Mouse (Mus musculus): Measurements from ENCODE around the gene Cryga.

Gene Cryga

DNA sequence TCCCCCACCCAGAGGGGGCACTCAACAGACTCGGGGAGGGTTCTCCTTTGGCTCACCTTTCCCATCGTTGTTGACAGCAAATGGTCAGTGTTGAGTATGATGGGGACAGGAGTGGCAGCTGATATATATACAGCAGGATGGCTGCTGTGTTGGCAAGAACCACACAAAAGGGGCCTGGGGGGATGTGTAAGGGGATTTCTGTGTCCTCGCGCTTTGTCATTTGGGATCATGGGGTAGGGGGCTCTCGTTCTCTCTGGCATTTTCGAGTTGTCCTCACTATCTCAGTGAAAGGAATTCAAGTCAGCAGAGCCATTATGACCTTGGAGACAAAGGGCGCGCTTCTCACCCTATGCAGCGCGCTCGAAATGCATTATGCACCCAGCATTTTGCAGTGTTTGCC, at the start of gene Cryga:
Gene Cryga (minus strand): TSS at position 101 of the 400 bp plus-strand sequence.
- no peak for DNase-seq

DNA sequence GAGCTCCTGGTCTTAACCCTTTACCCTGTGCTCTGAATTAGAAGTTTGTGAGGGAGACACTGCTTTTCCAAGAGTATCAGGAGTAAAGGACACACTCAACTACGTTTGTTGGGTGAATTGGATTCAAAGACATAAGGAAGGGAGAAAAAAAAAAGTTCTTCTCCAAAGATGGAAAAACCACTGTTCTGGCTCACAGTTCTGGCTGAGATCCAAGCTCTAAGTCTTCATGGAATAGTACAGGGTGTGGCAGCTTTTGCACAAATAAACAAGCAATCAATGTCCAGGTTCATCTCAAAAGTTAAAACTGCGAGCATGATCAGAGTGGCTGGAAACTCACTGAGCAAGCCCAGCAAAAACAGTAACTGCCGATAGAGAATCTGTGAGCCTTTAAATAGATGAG, 44.8 kb upstream of the Cryga start:
- no peak for DNase-seq

DNA sequence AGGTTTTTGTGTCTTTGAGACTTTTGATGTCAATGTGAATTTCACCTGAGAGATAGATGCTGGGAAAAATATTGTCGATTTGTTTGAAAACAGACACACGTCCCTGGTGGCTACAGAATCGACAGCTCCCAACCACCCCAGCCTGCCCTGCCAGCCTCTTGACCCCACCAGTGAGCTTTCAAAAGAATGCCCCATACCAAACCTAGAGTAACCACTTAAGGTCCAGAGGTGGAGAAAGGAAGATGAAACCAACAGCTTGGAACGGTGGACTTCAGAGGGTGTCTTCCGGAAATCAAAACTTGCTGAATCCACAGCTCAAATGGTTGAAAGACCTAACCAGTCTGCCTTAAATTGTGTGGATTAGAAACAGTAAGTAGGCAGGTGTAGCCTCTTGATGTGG, 44.2 kb upstream of the Cryga start:
- DNase-seq, result peak; percentile 82

DNA sequence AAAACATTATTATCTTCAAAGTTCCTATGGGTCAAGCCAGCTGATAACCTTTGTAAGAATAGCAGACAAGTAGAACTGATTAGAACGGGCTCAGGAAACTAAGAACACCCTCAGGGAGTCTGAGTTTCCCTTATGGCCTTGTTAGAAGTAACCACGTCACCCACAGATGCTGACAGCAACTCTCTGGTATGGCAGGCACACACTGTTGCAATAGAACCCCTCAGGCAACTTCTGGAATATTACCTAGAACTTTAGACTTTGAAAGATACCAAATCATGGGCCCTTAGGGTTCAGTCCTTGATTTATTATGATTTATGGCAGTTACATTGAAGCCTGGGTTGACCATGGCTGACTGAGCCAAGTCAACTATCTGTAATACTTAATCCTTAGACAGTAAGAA, 43.4 kb upstream of the Cryga start:
- DNase-seq, result peak; percentile 47

DNA sequence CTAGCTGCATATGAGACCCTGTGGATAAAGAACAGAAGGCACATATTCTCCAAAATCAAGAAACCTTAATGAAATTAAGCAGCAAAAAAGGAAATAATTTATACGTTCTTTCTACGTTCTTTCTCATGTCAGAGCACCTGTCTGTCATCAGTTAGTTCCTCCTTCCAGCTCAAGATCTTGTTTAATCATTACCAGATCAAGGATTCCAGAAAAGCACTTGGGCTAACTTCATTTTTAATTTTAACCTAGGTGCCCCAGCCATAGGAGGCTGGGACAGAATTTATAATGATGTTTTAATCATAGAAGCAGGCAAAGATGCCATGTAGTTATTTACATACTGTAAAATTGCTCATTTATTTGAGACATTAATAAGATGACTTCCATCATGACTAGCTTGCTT, 41.6 kb upstream of the Cryga start:
- peak; percentile 73 for DNase-seq

DNA sequence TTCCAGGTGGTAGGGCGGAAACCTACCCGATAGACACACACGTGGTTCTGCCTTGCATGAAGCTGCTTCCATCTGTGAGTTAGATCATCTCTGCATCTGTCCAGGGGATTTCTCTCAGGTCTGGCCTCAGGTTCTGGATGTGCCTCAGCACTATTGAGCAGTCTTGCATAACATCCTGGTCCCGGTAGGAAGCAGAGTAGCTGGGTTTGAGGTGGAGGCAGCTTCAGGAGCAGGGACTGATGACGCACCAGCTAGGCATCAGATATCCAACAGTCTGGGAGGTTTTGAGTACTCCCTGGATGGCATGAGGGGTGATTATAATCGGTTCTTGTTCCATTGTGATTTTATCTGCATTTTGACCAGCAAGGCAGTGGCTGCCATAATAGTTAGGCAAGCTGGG, 34.4 kb upstream of the Cryga start:
- no peak for DNase-seq

DNA sequence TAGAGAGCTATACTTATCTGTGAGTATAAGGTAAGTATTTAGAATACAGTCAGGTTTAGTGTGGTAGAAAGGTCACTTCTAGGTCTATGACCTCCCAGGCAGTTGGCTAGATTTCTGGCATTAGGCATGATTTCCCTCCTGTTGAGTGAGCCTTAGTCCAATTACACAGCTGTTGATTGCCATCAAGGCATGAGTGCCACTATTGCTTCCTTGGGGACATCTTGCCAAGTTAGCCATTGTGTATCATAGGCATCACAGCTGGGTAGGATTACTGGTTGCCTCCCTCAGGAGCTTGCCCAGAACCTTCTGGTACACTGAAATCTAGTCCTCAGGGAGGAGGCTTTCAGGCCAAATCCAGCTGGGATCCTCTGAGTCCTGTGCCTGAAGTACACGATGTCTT, 29.7 kb upstream of the Cryga start:
- no peak for DNase-seq

DNA sequence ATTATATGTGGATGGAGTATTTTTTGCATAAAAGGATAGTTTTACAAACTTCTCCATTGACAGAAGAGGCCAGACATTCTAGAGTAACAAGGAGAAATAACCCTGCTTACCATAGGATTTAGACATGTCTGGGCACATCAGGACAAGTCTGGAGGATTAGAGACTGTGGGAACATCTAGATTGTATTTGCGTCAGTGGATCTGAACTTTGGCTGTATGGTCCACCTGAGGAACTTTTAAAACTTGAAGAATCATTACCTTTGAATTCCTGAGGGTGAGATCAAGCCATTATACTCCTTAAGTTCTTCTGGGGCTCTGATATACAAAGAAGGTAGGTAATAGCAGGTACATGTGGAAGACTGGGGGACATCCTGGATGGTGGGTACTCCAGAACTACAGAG, 28.5 kb upstream of the Cryga start:
- peak; percentile 70 for DNase-seq

DNA sequence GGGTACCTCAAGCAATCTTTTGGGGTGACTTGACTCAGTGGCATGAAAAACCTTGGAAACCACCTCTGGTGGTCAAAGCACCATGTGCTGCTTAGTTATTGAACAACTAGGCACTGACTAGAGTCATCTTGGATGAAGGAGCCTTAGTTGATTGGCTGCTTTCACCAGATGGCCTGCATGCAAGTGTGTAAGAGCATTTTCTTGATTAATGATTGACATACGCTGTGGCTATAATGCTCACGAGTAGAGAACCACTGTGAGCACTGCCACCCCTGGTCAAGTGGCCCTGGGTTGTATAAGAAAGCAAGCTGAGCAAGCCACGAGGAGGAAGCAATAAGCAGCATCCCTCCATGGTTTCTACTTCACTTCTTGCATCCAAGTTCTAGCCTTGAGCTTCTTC, 27.1 kb upstream of the Cryga start:
- DNase-seq, result peak; percentile 81

DNA sequence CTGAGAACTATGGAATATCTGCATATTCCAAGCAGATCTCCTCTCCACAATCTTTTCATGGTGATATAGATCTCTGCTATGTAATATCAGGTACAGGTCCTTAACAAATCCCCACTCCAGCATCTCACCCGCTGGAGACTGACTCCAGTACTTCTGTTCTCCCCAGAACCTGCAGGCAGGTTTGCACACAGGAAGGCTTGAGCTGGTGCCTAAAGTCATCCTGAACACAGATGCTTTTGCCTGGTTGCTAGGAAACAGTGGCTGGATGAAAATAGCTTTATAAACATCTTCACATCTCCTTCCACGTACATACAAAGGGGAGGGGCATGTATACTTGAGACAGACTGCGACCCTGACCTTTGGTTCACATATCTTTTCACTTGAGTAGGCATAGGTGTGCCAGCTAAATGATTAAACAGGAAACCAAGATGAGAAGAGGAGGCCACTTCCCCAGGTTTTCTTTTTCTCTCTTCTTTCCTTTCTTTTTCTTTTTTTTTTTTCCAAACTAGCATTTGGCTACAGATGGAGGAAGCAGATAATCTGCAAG, 26.5 kb upstream of the Cryga start:
- peak; percentile 64 for DNase-seq

DNA sequence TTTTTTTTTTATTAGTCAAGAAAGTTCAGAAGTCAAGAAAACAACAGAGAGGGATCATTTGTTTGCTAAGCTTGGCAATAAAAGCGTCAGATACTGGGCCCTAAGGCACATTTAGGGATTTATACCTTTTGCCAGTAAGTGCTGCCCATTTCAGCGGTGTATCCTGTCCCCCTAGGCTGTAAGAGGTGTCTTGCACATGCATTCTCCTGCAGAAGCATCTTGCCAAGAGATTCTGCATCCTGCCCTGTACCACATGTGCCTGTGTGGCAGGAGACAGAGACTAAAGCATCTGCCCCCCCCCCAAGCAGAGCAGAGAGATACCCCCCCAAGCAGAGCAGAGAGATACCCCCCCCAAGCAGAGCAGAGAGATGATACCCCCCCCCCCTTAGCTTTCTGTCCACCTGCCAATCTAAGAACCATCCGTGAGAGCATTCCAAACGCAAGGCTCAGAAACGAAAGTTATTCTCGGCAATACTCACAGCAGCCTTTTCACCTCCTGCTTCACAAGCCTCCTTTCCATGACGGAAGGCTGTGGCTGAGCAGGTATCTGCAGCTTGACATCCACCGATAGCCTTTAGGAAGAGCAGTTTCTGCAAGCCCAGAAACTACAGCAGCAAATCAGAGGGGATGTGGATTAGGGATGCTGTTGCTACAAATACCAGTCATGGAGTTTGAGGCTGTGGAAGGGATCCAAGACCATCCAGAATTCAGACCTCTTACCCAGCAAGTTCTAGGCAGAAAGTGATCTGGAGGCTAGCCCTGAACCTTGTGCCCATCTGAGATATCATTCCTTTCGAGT, 19.6 kb upstream of the Cryga start, which contains the start of gene D630023F18Rik:
Gene D630023F18Rik (minus strand): TSS at position 641 of the 799 bp plus-strand sequence.
- no peak for DNase-seq

DNA sequence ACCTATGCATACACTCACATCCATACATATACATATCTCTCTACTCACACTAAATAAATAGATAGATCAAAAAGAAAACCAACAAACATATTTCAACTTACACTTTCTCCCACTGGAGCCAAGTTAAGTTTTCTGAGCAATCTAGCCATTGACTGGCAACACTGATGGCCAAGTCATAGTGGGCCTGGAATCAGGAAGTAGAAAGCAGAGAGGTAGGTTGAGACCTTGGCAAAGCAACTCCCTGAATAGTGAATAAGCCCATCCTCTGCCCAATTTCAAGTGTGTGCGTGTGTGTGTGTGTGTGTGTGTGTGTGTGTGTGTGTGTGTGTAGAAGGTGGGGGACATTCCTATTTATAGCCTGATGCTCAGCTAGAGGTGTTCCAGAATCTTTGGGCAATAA, 16.3 kb upstream of the Cryga start, which contains the start of gene Gm28845:
Gene Gm28845 (minus strand): TSS at position 121 of the 400 bp plus-strand sequence.
- no peak for DNase-seq

DNA sequence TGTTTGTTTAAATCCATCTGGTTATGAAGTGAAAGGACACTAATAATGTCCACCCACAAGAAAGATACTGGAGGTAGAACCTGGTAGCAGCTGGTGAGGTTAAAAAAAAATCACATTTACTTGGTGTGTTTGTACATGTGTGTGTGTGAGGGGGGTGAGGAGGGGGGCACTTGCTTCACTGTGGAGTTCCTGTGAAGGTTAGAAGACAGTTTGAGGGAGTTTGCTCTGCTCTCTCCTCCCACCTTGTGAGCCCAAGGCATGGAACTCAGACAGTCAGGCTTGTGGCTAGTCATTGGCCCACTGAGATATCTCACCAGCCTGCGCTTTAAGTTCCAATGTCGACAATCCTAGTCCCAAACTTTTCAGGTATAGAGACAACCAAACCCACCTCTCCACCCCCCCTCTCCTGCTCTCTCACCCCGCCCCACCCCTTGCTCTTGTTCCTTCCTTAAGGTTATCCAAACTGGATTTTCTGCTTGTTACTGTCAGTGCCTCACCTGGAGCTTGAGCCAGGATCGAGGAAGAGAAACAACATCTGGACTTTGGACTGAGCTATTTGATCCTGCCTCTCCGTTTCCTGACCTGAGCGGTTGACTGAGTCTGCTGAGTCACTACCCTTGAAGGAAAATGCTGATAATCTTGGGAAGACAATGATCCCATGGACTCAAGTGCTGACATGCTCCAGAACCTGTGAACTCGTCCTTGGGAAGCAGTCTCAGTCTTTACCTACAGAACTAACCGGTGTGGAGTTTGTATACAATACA, 15.2 kb upstream of the Cryga start:
- peak; percentile 93 for DNase-seq

DNA sequence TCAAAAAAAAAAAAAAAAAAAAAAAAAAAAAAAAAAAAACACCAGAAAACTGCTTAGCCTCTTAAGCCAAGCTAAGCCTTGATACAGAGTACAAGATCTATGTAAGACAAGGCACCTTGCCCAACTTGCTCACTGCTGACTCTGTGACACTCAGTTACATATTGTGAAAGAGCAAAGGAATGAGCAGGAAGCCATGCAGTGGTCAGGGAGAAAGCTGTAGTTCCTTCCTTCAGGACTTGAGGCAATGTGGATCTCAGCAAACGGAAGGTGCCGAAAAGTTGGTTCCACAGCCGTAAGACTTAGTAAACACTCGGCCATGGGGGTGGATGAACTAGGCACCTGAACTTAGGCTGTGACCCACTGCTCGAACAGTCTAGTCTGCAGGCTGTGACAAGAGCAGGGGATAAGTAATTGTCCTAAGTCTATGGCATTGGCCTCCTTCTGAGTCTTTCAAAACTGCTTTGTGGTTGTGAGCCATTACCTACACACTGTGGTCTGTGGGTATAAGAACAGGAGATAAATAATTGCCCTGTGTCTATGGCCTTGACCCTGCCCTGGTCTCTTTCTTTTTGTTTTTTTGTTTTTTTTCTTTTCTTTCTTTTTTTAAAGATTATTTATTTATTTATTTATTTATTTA, 10.5 kb upstream of the Cryga start:
- DNase-seq, result peak; percentile 49

DNA sequence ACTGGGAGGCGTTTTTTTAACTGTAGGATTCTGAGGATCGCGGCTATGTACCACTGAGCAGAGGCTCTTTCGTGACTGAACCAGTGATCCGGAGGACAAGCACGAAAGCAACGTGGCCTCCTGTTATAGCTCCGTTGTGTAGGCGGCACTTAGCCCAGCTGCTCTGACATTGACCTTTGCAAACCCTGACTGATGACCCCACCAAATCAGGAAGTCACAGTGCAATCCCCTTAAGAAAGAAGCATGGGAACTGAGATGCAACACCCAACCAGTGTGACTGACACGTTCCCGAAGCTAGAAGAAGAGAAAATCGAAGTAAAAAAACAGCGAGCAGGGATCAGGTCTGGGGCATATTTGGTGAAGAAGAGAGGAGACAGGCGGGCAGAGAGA, 9.6 kb upstream of the Cryga start:
- DNase-seq, result peak; percentile 54

DNA sequence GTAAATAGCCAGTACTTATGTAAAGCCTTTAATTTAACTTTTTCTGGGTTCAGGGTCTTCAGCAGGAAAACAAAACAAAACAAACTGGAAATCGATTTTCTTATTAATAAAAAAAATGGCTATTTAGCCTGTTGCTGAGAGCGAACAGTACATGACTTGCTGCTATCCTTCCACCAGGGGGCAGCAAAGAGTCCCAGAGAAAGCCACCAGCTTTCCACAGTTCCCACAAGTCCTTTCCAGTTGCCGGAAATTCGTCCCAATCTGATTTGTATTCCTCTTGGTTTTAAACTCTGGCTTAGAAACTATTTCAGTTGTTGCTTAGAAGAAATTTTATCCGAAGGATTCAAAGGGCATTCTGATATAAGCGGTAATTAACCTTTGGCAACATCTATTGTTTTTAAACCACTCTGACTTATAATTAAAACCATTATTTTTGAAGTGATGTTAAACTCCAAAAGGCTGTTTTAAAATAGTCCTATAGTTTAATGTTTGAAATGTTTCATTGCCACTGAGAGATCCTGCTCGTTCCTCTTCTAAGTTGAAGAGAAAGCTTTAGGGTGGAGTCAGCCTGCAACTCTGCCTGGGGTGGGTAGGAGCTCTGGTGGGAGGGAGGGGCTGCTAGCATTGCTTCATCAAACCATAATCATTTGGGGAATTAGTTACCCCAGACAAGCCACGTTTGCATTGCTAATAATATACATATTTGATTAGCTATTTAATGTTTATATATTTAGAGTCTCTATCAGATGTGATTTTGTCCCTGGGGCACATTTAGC, 9.0 kb upstream of the Cryga start:
- DNase-seq, result peak; percentile 88

DNA sequence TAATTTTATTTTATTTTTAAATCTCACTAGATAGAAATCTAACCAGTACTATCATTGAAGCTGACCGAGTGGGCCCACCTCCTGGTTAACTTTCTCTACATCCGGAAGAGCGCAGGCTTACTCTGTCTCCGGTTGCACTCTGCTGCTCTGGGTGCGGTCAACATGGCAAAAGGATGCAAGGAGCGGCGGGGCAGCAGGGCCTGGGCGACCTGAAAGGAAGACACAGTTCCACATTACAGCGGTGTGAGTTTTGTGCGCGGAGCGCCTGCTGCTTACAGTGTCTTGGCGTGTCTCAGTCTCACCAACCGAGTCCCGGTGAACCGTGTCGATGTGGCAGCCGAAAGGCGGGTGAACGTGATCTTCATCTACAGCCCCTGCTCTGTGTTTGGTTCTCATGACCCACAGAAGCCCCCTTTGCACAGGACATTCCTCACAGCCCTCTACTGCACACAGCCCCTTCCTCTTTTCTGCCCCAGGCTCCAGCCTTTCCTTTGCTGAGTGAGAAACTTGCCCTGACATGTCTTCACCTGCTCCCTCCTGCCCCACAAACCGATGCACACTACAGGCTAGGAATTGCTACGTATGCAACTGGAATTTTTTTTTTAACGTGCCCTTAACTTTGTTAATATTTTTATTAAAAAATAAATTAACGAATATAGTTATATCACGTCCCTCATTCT, 6.7 kb upstream of the Cryga start:
- DNase-seq, result no peak

DNA sequence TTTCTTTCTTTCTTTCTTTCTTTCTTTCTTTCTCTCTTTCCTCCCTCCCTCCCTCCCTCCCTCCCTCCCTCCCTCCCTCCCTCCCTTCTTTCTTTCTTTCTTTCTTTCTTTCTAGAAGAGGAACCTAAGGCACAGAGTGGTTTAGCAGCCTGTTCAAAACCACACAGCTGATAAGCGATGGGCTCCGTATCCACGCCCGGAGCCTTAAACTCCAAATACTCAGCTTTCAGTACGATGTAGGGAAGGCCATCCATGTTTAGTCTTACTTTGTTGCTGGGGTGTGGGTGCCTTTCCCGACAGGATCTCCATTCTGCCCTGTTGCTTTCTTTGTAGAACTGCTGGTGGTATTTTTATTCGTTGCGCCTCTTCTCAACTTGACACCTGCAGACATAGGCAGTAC, 6.0 kb upstream of the Cryga start:
- no peak for DNase-seq

DNA sequence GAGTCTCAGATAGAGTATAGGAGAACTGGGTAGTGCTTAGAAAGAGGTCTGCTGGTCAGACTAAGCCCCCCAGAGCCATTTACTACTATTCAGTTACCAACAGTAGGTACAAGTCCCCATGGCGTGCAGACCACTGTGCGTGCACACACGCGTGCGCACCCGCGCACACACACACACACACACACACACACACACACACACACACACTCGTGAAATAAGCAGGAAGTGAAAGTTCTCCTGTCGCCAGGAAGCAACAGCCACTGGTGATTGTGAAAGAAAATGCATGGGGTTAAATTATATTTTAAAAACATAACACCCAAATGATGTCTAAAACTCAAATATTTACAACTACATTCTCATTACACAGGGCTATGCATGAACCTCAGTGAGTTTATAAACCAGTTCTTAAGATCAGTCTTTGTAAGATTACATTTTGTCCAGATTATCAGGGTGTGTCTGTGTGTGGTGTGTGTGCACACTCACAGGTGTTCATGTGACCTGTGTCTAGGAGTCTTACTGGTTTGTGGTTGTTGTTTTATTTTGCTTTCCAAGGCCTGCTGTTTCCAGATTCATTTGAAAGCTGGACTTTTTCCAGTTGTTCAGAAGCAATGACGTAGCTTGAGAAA, 4.6 kb upstream of the Cryga start:
- DNase-seq, result no peak

DNA sequence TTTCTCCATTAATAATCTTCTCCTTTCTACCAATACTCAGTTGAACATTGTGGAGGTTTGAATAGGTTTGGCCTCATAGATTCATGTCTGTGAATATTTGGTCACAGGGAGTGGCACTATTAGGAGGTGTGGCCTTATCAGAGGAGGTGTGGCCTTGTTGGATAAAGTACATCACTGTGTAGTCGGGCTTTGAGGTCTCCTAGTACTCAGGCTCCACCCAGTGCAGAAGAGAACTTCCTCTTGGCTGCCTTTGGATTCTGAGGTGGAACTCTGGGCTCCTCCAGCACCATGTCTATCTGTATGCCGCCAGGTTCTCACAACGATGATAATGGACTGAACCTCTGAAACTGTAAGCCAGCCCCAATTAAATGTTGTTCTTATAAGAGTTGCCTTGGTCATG, 6.2 kb downstream of the Cryga start:
- no peak for DNase-seq

DNA sequence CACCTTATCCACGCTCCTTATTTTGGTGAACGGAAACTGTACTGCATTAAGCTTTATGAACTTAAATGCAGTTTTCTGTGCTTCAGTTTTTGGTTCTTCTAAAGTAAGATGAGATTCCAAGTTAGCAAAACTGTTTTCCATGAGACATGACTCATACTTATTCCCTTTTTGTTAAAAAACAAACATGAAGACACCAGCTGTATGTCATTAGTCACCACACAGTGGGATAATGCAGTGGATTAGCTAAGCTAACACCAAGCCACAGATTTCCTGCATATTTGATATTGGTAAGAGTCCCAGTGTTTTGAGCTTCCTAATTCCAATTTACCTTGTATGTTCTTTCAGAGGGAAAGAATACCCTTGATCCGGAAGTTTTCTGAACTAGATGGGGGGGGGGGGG, 11.6 kb downstream of the Cryga start:
- DNase-seq, result no peak

DNA sequence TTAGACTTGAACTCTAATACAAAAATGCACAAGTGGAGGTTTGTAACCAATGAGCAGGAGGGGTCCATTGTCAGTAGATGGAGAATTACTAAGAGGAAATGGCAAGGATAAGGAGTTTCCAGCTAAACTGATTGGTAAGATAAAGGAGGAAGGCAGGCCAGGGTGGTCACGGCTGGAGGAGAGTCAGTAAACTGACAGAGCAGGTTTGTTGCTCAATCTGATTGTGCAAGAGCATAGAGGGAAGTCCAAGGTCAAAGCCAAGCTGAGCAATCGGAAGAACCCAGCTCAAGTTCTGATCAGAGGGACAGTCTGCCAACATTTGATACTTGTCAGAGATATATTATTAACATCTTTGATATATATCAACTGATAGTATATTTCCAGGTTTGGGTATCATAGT, 12.8 kb downstream of the Cryga start:
- no peak for DNase-seq

Data from kidney, adult 9 months (tissue).